Mouse (Mus musculus): Measurements from ENCODE around the gene Nf2. TPM values are rescaled to one million over a fixed set of nuclear protein-coding genes. Genes with fewer than 3 reads are reported as not detected.
"Not testable (repeated sequence)": the region's sequence is repeated elsewhere in the genome, so short reads cannot be mapped to it uniquely, and the experiment has no call there.

The Nf2 gene
- polyA plus RNA-seq, 1 experiment from 2014 or later: 53.2 TPM

GRCm38 (mm10) chr11:4833295-4833939, 15.9 kb downstream of the Nf2 start:
- WGBS: 67% methylated on average over 3 of the region's 3 CpGs
- H3K27ac ChIP-seq: no peak overlapping the region
- ATAC-seq (replicated peaks; ENCODE audit: low FRiP score): no peak
- no peaks in the 10 kb centered on the region for H3K36me3 ChIP-seq
- H3K9ac ChIP-seq: no peak overlapping the region
- H3K4me1 ChIP-seq: 0 out of 2 replicates have a peak, but pooled peaks cover 2% of the 10 kb centered on the region
- H3K27me3 ChIP-seq: no peaks in the 10 kb centered on the region
- H3K9me3 ChIP-seq (replicated peaks): no peaks in the 10 kb centered on the region
- H3K4me3 ChIP-seq (replicated peaks): no peak overlapping the region
- no peak overlapping the region for H3K4me2 ChIP-seq

DNA sequence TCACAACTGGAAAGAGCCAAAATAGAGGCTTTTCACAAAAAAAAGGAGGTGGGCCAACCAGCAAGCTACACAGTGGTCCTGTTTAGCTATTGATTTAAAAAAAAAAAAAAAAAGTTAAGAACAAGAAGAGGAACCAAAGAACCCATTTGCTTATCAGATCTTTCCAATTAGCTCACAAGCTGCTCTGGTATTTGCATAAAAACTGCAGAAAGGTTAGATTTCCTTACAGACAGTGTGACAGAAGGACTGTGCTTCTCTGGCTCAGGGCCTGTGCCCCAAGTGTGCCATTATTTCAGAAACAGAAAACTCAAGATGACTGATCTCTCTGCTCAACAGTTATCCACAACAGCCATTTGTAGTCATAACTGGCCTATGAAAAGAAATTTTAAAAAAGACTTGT, 18.3 kb downstream of the Nf2 start:
- Histone ChIP-seq H3K9ac (no peak overlapping the region), H3K4me2 (no peak overlapping the region), H3K27ac (no peak overlapping the region), H3K9me3 (replicated peaks) (no peaks in the 10 kb centered on the region), H3K4me3 (replicated peaks) (no peak overlapping the region), H3K27me3 (no peaks in the 10 kb centered on the region), H3K36me3 (no peaks in the 10 kb centered on the region), H3K4me1 (0 out of 2 replicates have a peak, but pooled peaks cover 2% of the 10 kb centered on the region)
- no peak for ATAC-seq (replicated peaks; ENCODE audit: low FRiP score)

GRCm38 (mm10) chr11:4827916-4828315, 21.4 kb downstream of the Nf2 start:
- 83% methylated on average over 2 of the region's 2 CpGs for WGBS
- H3K9me3 ChIP-seq (replicated peaks): no peaks in the 10 kb centered on the region
- no peaks in the 10 kb centered on the region for H3K36me3 ChIP-seq
- ATAC-seq (replicated peaks; ENCODE audit: low FRiP score): no peak
- H3K9ac ChIP-seq: no peak overlapping the region
- H3K4me2 ChIP-seq: no peak overlapping the region
- H3K4me3 ChIP-seq (replicated peaks): no peak overlapping the region
- no peaks in the 10 kb centered on the region for H3K4me1 ChIP-seq
- no peak overlapping the region for H3K27ac ChIP-seq
- no peaks in the 10 kb centered on the region for H3K27me3 ChIP-seq

GRCm38 (mm10) chr11:4827340-4827739, 22.0 kb downstream of the Nf2 start:
- H3K4me1 ChIP-seq: no peaks in the 10 kb centered on the region
- H3K9me3 ChIP-seq (replicated peaks): no peaks in the 10 kb centered on the region
- no peak overlapping the region for H3K4me3 ChIP-seq (replicated peaks)
- no peak overlapping the region for H3K9ac ChIP-seq
- H3K27ac ChIP-seq: no peak overlapping the region
- H3K4me2 ChIP-seq: no peak overlapping the region
- no peaks in the 10 kb centered on the region for H3K36me3 ChIP-seq
- no peaks in the 10 kb centered on the region for H3K27me3 ChIP-seq
- no peak for ATAC-seq (replicated peaks; ENCODE audit: low FRiP score)

DNA sequence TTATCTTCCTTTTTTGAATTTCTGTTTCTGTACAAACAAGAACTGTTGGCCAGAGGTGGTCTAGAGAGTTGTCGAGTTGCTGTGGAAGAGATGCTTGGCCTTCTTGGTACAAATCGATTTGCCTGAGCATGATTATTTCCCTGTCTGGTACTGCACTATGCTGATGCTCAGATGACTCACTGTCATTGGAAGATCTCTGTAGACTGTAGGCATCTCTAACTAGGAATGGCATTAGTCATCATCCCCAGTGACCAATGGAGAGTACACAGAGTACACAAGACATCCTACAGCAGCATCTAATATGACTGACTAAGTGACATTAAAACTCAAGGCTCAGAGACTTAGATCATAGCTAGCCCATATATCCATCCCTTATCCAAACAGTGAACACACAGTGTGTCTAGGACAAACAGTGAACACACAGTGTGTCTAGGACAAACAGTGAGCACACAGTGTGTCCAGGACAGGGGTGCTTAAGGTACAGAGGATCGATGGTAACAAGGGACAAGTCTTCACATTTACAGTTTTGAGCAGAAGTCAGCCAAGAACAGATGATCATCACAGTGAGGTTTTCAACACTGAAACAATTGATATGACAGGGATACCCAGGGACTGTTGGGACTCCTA, 23.1 kb downstream of the Nf2 start:
- Histone ChIP-seq H3K4me1 (no peaks in the 10 kb centered on the region), H3K9ac (no peak overlapping the region), H3K4me2 (no peak overlapping the region), H3K4me3 (replicated peaks) (no peak overlapping the region), H3K9me3 (replicated peaks) (no peaks in the 10 kb centered on the region), H3K27ac (no peak overlapping the region), H3K27me3 (no peaks in the 10 kb centered on the region), H3K36me3 (no peaks in the 10 kb centered on the region)
- WGBS: 90% methylated on average over 3 of the region's 3 CpGs
- no peak for ATAC-seq (replicated peaks; ENCODE audit: low FRiP score)

GRCm38 (mm10) chr11:4823655-4824312, 25.6 kb downstream of the Nf2 start:
- 79% methylated on average over 6 of the region's 6 CpGs for WGBS
- Histone ChIP-seq H3K4me1 (no peaks in the 10 kb centered on the region), H3K36me3 (peaks cover 11% of the 10 kb centered on the region; the same call in 1 of the 2 replicates), H3K9ac (no peak overlapping the region), H3K4me2 (no peak overlapping the region), H3K27me3 (no peaks in the 10 kb centered on the region), H3K27ac (no peak overlapping the region), H3K4me3 (replicated peaks) (no peak overlapping the region), H3K9me3 (replicated peaks) (no peaks in the 10 kb centered on the region)
- no peak for ATAC-seq (replicated peaks; ENCODE audit: low FRiP score)

DNA sequence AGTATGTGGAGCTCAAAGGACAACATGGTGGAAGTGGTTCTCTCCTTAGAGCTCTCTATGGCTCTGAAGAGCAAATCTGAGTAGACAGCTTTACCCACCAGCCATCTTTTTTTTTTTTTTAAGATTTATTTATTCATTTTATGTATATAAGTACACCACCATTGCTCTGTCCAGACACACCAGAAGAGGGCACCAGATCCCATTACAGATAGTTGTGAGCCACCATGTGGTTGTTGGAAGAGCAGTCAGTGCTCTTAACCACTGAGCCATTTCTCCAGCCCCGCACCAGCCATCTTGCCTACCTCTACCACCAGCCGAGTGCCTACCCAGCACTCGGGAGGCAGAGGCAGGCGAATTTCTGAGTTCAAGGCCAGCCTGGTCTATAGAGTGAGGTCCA, 26.9 kb downstream of the Nf2 start:
- not testable (repeated sequence) for H3K4me1 ChIP-seq; H3K4me2 ChIP-seq; ATAC-seq (replicated peaks; ENCODE audit: low FRiP score); H3K4me3 ChIP-seq (replicated peaks); H3K27ac ChIP-seq; H3K9ac ChIP-seq; H3K9me3 ChIP-seq (replicated peaks); H3K27me3 ChIP-seq
- 96% methylated on average over 4 of the region's 4 CpGs for WGBS
- H3K36me3 ChIP-seq: peaks cover 20% of the 10 kb centered on the region

GRCm38 (mm10) chr11:4821492-4822445, 27.6 kb downstream of the Nf2 start:
- H3K4me1 ChIP-seq: no peaks in the 10 kb centered on the region

DNA sequence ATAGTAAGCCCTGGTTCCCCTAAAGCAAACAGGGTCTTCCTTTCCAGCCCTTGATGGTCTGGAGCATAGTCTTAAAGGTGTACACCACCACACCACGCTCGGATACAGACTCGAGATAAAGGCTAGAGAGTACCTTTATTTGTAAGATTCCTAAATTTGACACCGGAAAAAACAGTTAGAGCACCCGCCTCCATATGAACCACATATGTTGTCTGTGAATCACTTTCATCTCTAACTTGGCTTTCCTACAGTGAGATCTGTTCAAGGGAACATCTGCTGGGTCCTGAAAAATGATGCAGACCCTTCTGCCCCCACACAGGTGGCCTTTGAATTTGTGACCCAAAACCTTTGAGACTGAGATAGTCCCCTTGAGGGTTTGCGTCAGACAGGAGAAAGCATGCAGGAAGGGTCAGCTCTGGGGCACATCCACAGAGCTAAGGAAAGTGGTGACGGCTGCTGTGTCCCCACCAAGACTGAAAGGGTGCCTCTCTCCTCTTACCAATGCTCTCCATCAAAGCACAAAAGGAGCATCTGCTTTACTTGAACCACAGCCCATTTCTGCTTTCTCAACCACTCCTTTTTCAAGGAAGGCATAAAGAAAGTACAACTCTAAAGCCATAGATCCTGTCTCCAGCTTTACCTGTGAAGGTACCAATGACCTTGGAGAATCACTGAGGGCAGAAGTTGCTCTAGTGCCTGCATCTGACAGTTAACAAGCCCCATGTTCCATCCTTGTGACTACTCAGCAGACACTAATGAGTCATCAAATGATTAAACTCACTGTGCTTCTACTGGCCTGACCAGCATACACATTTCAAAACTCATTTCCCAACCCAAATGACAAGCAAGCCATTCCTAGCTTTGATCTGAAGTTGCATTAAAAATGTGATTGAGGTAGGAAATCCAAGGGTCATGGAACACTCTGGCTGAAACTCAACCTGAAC, 34.6 kb downstream of the Nf2 start:
- H3K4me2 ChIP-seq: no peak overlapping the region
- no peak overlapping the region for H3K27ac ChIP-seq
- no peaks in the 10 kb centered on the region for H3K9me3 ChIP-seq (replicated peaks)
- peaks cover 21% of the 10 kb centered on the region for H3K36me3 ChIP-seq
- no peak overlapping the region for H3K4me3 ChIP-seq (replicated peaks)
- 88% methylated on average over 7 of the region's 7 CpGs for WGBS
- H3K27me3 ChIP-seq: no peaks in the 10 kb centered on the region
- H3K9ac ChIP-seq: no peak overlapping the region
- ATAC-seq (replicated peaks; ENCODE audit: low FRiP score): no peak
- no peaks in the 10 kb centered on the region for H3K4me1 ChIP-seq

More at GRCm38 (mm10) chr11:4821492-4822445, 27.6 kb downstream of the Nf2 start:
- no peak for ATAC-seq (replicated peaks; ENCODE audit: low FRiP score)
- no peak overlapping the region for H3K4me2 ChIP-seq
- H3K9me3 ChIP-seq (replicated peaks): no peaks in the 10 kb centered on the region
- H3K36me3 ChIP-seq: peaks cover 20% of the 10 kb centered on the region
- WGBS: 49% methylated on average over 7 of the region's 7 CpGs
- H3K27ac ChIP-seq: no peak overlapping the region
- no peaks in the 10 kb centered on the region for H3K27me3 ChIP-seq
- no peak overlapping the region for H3K4me3 ChIP-seq (replicated peaks)
- no peak overlapping the region for H3K9ac ChIP-seq

- WGBS: 89% methylated on average over 6 of the region's 6 CpGs
- H3K27ac ChIP-seq: no peak overlapping the region
Measured at GRCm38 (mm10) chr11:4808311-4808710, 41.0 kb downstream of the Nf2 start.

More at GRCm38 (mm10) chr11:4808311-4808710, 41.0 kb downstream of the Nf2 start:
- no peak for ATAC-seq (replicated peaks; ENCODE audit: low FRiP score)
- H3K9me3 ChIP-seq (replicated peaks): no peaks in the 10 kb centered on the region
- no peak overlapping the region for H3K9ac ChIP-seq
- H3K27me3 ChIP-seq: no peaks in the 10 kb centered on the region
- peaks cover 17% of the 10 kb centered on the region for H3K36me3 ChIP-seq
- H3K4me1 ChIP-seq: peaks cover 5% of the 10 kb centered on the region; the same call in 1 of the 2 replicates
- H3K4me3 ChIP-seq (replicated peaks): no peak overlapping the region
- H3K4me2 ChIP-seq: no peak overlapping the region

Data from kidney, embryonic 15.5 days (tissue).